Mouse (Mus musculus) olfactory bulb, adult 2 months (tissue): Measurements from ENCODE around the gene 2310033P09Rik.

Source experiments
- CTCF ChIP-seq: fragments of 200-500 bp; IDR thresholded peaks from 2 replicates; pipeline ENCODE4 v1.5.1; 2012; ENCODE audit warnings: low read depth, mild to moderate bottlenecking, low read length, moderate library complexity; ENCODE audit not compliant: insufficient read depth
- POLR2A ChIP-seq: fragments of 200-500 bp; IDR thresholded peaks from 2 replicates; pipeline ENCODE4 v1.6.1; 2012; ENCODE audit warnings: mild to moderate bottlenecking, low read depth, low read length, moderate library complexity; ENCODE audit not compliant: insufficient read depth

GRCm38 (mm10) chr11:59230144-59230760 is 22.1 kb downstream of the 2310033P09Rik start:
- TF ChIP-seq CTCF = peak; percentile 50; the same call in 1 of the 2 replicates
- TF ChIP-seq POLR2A = no peak
